In genomic region chr6:98452277-98452676, GRCm38 (mm10) we compare ENCODE assay signal across 22 mouse cellular contexts.
"Had no signal": no experiment of that assay in that cellular context is flagged by ENCODE, and none has a peak within 500 bp of the region (broad histone marks: within the 10 kb centered on the region; RNA-seq: fewer than 3 reads in every experiment).

No protein-coding gene starts in this region.

- H3K27me3 ChIP-seq: intestine, embryonic 15.5 days; kidney, embryonic 15.5 days; limb, embryonic 12.5 days; limb, embryonic 15.5 days; megakaryocyte, embryonic 14.5 days; midbrain, embryonic 12.5 days; midbrain, embryonic 15.5 days; neural tube, embryonic 13.5 days; stomach, embryonic 15.5 days had no signal

- H3K36me3 ChIP-seq: intestine, embryonic 15.5 days; kidney, embryonic 15.5 days; limb, embryonic 12.5 days; limb, embryonic 15.5 days; midbrain, embryonic 12.5 days; midbrain, embryonic 15.5 days; neural tube, embryonic 13.5 days; stomach, embryonic 15.5 days had no signal

- H3K4me1 ChIP-seq: intestine, embryonic 15.5 days; kidney, embryonic 15.5 days; limb, embryonic 12.5 days; limb, embryonic 15.5 days; megakaryocyte, embryonic 14.5 days; midbrain, embryonic 12.5 days; midbrain, embryonic 15.5 days; stomach, embryonic 15.5 days had no signal

- H3K4me2 ChIP-seq: intestine, embryonic 15.5 days; kidney, embryonic 15.5 days; limb, embryonic 12.5 days; limb, embryonic 15.5 days; liver, embryonic 11.5 days; midbrain, embryonic 12.5 days; midbrain, embryonic 15.5 days; neural tube, embryonic 13.5 days; stomach, embryonic 15.5 days had no signal

- H3K4me3 ChIP-seq: intestine, embryonic 15.5 days; kidney, embryonic 15.5 days; limb, embryonic 12.5 days; limb, embryonic 15.5 days; megakaryocyte, embryonic 14.5 days; midbrain, embryonic 12.5 days; midbrain, embryonic 15.5 days; myocyte; neural tube, embryonic 13.5 days; stomach, embryonic 15.5 days had no signal

- H3K9me3 ChIP-seq: intestine, embryonic 15.5 days; kidney, embryonic 15.5 days; limb, embryonic 12.5 days; limb, embryonic 15.5 days; midbrain, embryonic 12.5 days; midbrain, embryonic 15.5 days; neural tube, embryonic 13.5 days; stomach, embryonic 15.5 days had no signal

- H3K9ac ChIP-seq: intestine, embryonic 15.5 days; kidney, embryonic 15.5 days; limb, embryonic 12.5 days; limb, embryonic 15.5 days; liver, embryonic 14.5 days; liver, postnatal 0 days; midbrain, embryonic 12.5 days; midbrain, embryonic 15.5 days; neural tube, embryonic 13.5 days; stomach, embryonic 15.5 days had no signal

- DNase-seq: kidney, adult 11 months; kidney, adult 8-10 months; kidney, postnatal 10 days; kidney, postnatal 36 days; left cerebral cortex, postnatal 4 days; liver, postnatal 0 days; retina, postnatal 1 day; right cerebral cortex, postnatal 25 days; spleen, adult 18-20 months; thymus, postnatal 25 days had no signal

- H3K27ac ChIP-seq: intestine, embryonic 15.5 days; kidney, embryonic 15.5 days; limb, embryonic 12.5 days; limb, embryonic 15.5 days; liver, embryonic 14.5 days; midbrain, embryonic 12.5 days; midbrain, embryonic 15.5 days; neural tube, embryonic 13.5 days; stomach, embryonic 15.5 days had no signal

- ATAC-seq: intestine, embryonic 15.5 days; liver, postnatal 0 days; midbrain, embryonic 15.5 days had no signal
